Mouse (Mus musculus) small intestine, adult 2 months (tissue): ENCODE data around the gene Hoxa3.

ENCODE experiments used
- CTCF ChIP-seq: fragments of 200-500 bp; IDR thresholded peaks from 2 replicates; pipeline ENCODE4 v1.5.1; 2012; ENCODE audit warnings: low read depth, mild to moderate bottlenecking, control low read depth, inconsistent platforms, low read length, moderate library complexity, mixed read lengths; ENCODE audit not compliant: insufficient replicate concordance, insufficient read length; ENCODE audit errors: extremely low read depth
- POLR2A ChIP-seq: fragments of 200-500 bp; IDR thresholded peaks from 2 replicates; pipeline ENCODE4 v1.6.1; 2012; ENCODE audit warnings: low read depth, mild to moderate bottlenecking, control low read depth, inconsistent platforms, low read length, moderate library complexity

GRCm38 (mm10) chr6:52217895-52218642, 4.9 kb upstream of the Hoxa3 start:
- TF ChIP-seq CTCF: no peak
- TF ChIP-seq POLR2A: no peak
